Mouse (Mus musculus): ENCODE results near the gene Tsc22d1. TPM values are rescaled to one million over a fixed set of nuclear protein-coding genes. Genes with fewer than 3 reads are reported as not detected.

Gene Tsc22d1
- polyA plus RNA-seq (2014; fragmentation: Nextera tagmentation; extraction: Ambion mirVana): 636 and 651 TPM in 2 replicates

- no peak for DNase-seq (ENCODE audit: low spot score)
- ATAC-seq (ENCODE audit: insufficient read depth, low FRiP score, low TSS enrichment): no peak; the same call in 1 of the 2 replicates
- H3K27ac ChIP-seq (ENCODE audit: low read depth, low read length): peak within 1 kb of the TSS; percentile 100
- peak within 1 kb of the TSS; percentile 77 for H3K4me2 ChIP-seq (ENCODE audit: low read depth)
- peak within 1 kb of the TSS; percentile 98 for H3K4me3 ChIP-seq (ENCODE audit: low read depth, low read length)
- peaks cover 12% of the 10 kb centered on the region for H3K36me3 ChIP-seq (ENCODE audit: control insufficient read depth, insufficient read depth, low read length)
- WGBS: 1% methylated on average over 88 of the region's 128 CpGs
- no peaks in the 10 kb centered on the region for H3K27me3 ChIP-seq (ENCODE audit: control insufficient read depth, insufficient read depth, low read length)
- no peaks in the 10 kb centered on the region for H3K9me3 ChIP-seq (ENCODE audit: control insufficient read depth, low read length)
- H3K4me1 ChIP-seq (ENCODE audit: control insufficient read depth, insufficient read depth, low read length): peaks cover 30% of the 10 kb centered on the region
- peak within 1 kb of the TSS; percentile 99 for H3K9ac ChIP-seq (ENCODE audit: low read length)
Measured at GRCm38 (mm10) chr14:76414862-76415780, at the start of gene Tsc22d1. TSS of gene Tsc22d1 (plus strand) at chr14:76414961.

GRCm38 (mm10) chr14:76373638-76374037 lies 41.1 kb upstream of the Tsc22d1 start:
- no peak overlapping the region for H3K9ac ChIP-seq (ENCODE audit: low read length)
- no peak overlapping the region for H3K4me3 ChIP-seq (ENCODE audit: low read depth, low read length)
- no peaks in the 10 kb centered on the region for H3K36me3 ChIP-seq (ENCODE audit: control insufficient read depth, insufficient read depth, low read length)
- H3K4me2 ChIP-seq (ENCODE audit: low read depth): no peak overlapping the region
- WGBS: 89% methylated on average over 6 of the region's 6 CpGs
- DNase-seq (ENCODE audit: low spot score) (no peak), ATAC-seq (ENCODE audit: insufficient read depth, low FRiP score, low TSS enrichment) (no peak)
- no peaks in the 10 kb centered on the region for H3K9me3 ChIP-seq (ENCODE audit: control insufficient read depth, low read length)
- no peak overlapping the region for H3K27ac ChIP-seq (ENCODE audit: low read depth, low read length)
- no peaks in the 10 kb centered on the region for H3K4me1 ChIP-seq (ENCODE audit: control insufficient read depth, insufficient read depth, low read length)
- no peaks in the 10 kb centered on the region for H3K27me3 ChIP-seq (ENCODE audit: control insufficient read depth, insufficient read depth, low read length)

- Histone ChIP-seq H3K27me3 (ENCODE audit: control insufficient read depth, insufficient read depth, low read length) (no peaks in the 10 kb centered on the region), H3K36me3 (ENCODE audit: control insufficient read depth, insufficient read depth, low read length) (no peaks in the 10 kb centered on the region), H3K4me3 (ENCODE audit: low read depth, low read length) (no peak overlapping the region), H3K4me2 (ENCODE audit: low read depth) (no peak overlapping the region), H3K27ac (ENCODE audit: low read depth, low read length) (no peak overlapping the region), H3K9me3 (ENCODE audit: control insufficient read depth, low read length) (no peaks in the 10 kb centered on the region), H3K4me1 (ENCODE audit: control insufficient read depth, insufficient read depth, low read length) (no peaks in the 10 kb centered on the region), H3K9ac (ENCODE audit: low read length) (no peak overlapping the region)
- DNase-seq (ENCODE audit: low spot score): no peak
- no peak for ATAC-seq (ENCODE audit: insufficient read depth, low FRiP score, low TSS enrichment)
- 86% methylated on average over 6 of the region's 6 CpGs for WGBS
Measured at GRCm38 (mm10) chr14:76374601-76375000, 40.2 kb upstream of the Tsc22d1 start.

GRCm38 (mm10) chr14:76376561-76376960 lies 38.2 kb upstream of the Tsc22d1 start:
- H3K4me1 ChIP-seq (ENCODE audit: control insufficient read depth, insufficient read depth, low read length): no peaks in the 10 kb centered on the region
- no peak overlapping the region for H3K4me3 ChIP-seq (ENCODE audit: low read depth, low read length)
- H3K27me3 ChIP-seq (ENCODE audit: control insufficient read depth, insufficient read depth, low read length): no peaks in the 10 kb centered on the region
- H3K36me3 ChIP-seq (ENCODE audit: control insufficient read depth, insufficient read depth, low read length): no peaks in the 10 kb centered on the region
- DNase-seq (ENCODE audit: low spot score) (no peak), ATAC-seq (ENCODE audit: insufficient read depth, low FRiP score, low TSS enrichment) (no peak)
- no peaks in the 10 kb centered on the region for H3K9me3 ChIP-seq (ENCODE audit: control insufficient read depth, low read length)
- H3K4me2 ChIP-seq (ENCODE audit: low read depth): no peak overlapping the region
- no peak overlapping the region for H3K27ac ChIP-seq (ENCODE audit: low read depth, low read length)
- H3K9ac ChIP-seq (ENCODE audit: low read length): no peak overlapping the region
- 80% methylated on average over 5 of the region's 5 CpGs for WGBS

- Histone ChIP-seq H3K27ac (ENCODE audit: low read depth, low read length) (no peak overlapping the region), H3K4me3 (ENCODE audit: low read depth, low read length) (no peak overlapping the region), H3K9me3 (ENCODE audit: control insufficient read depth, low read length) (no peaks in the 10 kb centered on the region), H3K9ac (ENCODE audit: low read length) (no peak overlapping the region), H3K4me2 (ENCODE audit: low read depth) (no peak overlapping the region), H3K36me3 (ENCODE audit: control insufficient read depth, insufficient read depth, low read length) (no peaks in the 10 kb centered on the region), H3K27me3 (ENCODE audit: control insufficient read depth, insufficient read depth, low read length) (no peaks in the 10 kb centered on the region), H3K4me1 (ENCODE audit: control insufficient read depth, insufficient read depth, low read length) (no peaks in the 10 kb centered on the region)
- ATAC-seq (ENCODE audit: insufficient read depth, low FRiP score, low TSS enrichment) (no peak), DNase-seq (ENCODE audit: low spot score) (no peak)
- 91% methylated on average over 3 of the region's 3 CpGs for WGBS
Measured at GRCm38 (mm10) chr14:76379411-76379810, 35.4 kb upstream of the Tsc22d1 start.

- no peak overlapping the region for H3K4me3 ChIP-seq (ENCODE audit: low read depth, low read length)
- H3K4me1 ChIP-seq (ENCODE audit: control insufficient read depth, insufficient read depth, low read length): no peaks in the 10 kb centered on the region
- no peak for ATAC-seq (ENCODE audit: insufficient read depth, low FRiP score, low TSS enrichment)
- no peak overlapping the region for H3K4me2 ChIP-seq (ENCODE audit: low read depth)
- no peaks in the 10 kb centered on the region for H3K27me3 ChIP-seq (ENCODE audit: control insufficient read depth, insufficient read depth, low read length)
- H3K9me3 ChIP-seq (ENCODE audit: control insufficient read depth, low read length): no peaks in the 10 kb centered on the region
- no peaks in the 10 kb centered on the region for H3K36me3 ChIP-seq (ENCODE audit: control insufficient read depth, insufficient read depth, low read length)
- no peak overlapping the region for H3K27ac ChIP-seq (ENCODE audit: low read depth, low read length)
- 70% methylated on average over 7 of the region's 7 CpGs for WGBS
- no peak for DNase-seq (ENCODE audit: low spot score)
- no peak overlapping the region for H3K9ac ChIP-seq (ENCODE audit: low read length)
Measured at GRCm38 (mm10) chr14:76388025-76388424, 26.7 kb upstream of the Tsc22d1 start.

- H3K4me3 ChIP-seq (ENCODE audit: low read depth, low read length): no peak overlapping the region
- DNase-seq (ENCODE audit: low spot score) (no peak), ATAC-seq (ENCODE audit: insufficient read depth, low FRiP score, low TSS enrichment) (no peak)
- H3K27ac ChIP-seq (ENCODE audit: low read depth, low read length): no peak overlapping the region
- H3K27me3 ChIP-seq (ENCODE audit: control insufficient read depth, insufficient read depth, low read length): no peaks in the 10 kb centered on the region
- H3K9ac ChIP-seq (ENCODE audit: low read length): no peak overlapping the region
- H3K4me2 ChIP-seq (ENCODE audit: low read depth): no peak overlapping the region
- H3K36me3 ChIP-seq (ENCODE audit: control insufficient read depth, insufficient read depth, low read length): no peaks in the 10 kb centered on the region
- no peaks in the 10 kb centered on the region for H3K9me3 ChIP-seq (ENCODE audit: control insufficient read depth, low read length)
- H3K4me1 ChIP-seq (ENCODE audit: control insufficient read depth, insufficient read depth, low read length): no peaks in the 10 kb centered on the region
Measured at GRCm38 (mm10) chr14:76398251-76398650, 16.5 kb upstream of the Tsc22d1 start.

- H3K9me3 ChIP-seq (ENCODE audit: control insufficient read depth, low read length): no peaks in the 10 kb centered on the region
- no peak overlapping the region for H3K4me2 ChIP-seq (ENCODE audit: low read depth)
- no peak overlapping the region for H3K27ac ChIP-seq (ENCODE audit: low read depth, low read length)
- ATAC-seq (ENCODE audit: insufficient read depth, low FRiP score, low TSS enrichment) (no peak), DNase-seq (ENCODE audit: low spot score) (no peak)
- H3K4me1 ChIP-seq (ENCODE audit: control insufficient read depth, insufficient read depth, low read length): no peaks in the 10 kb centered on the region
- H3K9ac ChIP-seq (ENCODE audit: low read length): no peak overlapping the region
- H3K27me3 ChIP-seq (ENCODE audit: control insufficient read depth, insufficient read depth, low read length): no peaks in the 10 kb centered on the region
- no peak overlapping the region for H3K4me3 ChIP-seq (ENCODE audit: low read depth, low read length)
- 87% methylated on average over 4 of the region's 4 CpGs for WGBS
- no peaks in the 10 kb centered on the region for H3K36me3 ChIP-seq (ENCODE audit: control insufficient read depth, insufficient read depth, low read length)
Measured at GRCm38 (mm10) chr14:76402574-76402973, 12.2 kb upstream of the Tsc22d1 start.

GRCm38 (mm10) chr14:76409111-76409510 lies 5.7 kb upstream of the Tsc22d1 start:
- Histone ChIP-seq H3K27me3 (ENCODE audit: control insufficient read depth, insufficient read depth, low read length) (no peaks in the 10 kb centered on the region), H3K4me1 (ENCODE audit: control insufficient read depth, insufficient read depth, low read length) (no peaks in the 10 kb centered on the region), H3K9me3 (ENCODE audit: control insufficient read depth, low read length) (no peaks in the 10 kb centered on the region), H3K27ac (ENCODE audit: low read depth, low read length) (no peak overlapping the region), H3K9ac (ENCODE audit: low read length) (no peak overlapping the region), H3K4me2 (ENCODE audit: low read depth) (no peak overlapping the region), H3K4me3 (ENCODE audit: low read depth, low read length) (no peak overlapping the region), H3K36me3 (ENCODE audit: control insufficient read depth, insufficient read depth, low read length) (no peaks in the 10 kb centered on the region)
- no peak for ATAC-seq (ENCODE audit: insufficient read depth, low FRiP score, low TSS enrichment)
- 74% methylated on average over 8 of the region's 8 CpGs for WGBS
- no peak for DNase-seq (ENCODE audit: low spot score)

Data from neural tube, embryonic 11.5 days (tissue).